Mouse (Mus musculus): ENCODE measurements around the gene E130116L18Rik. TPM values are rescaled to one million over a fixed set of nuclear protein-coding genes. Genes with fewer than 3 reads are reported as not detected.
"Not testable (repeated sequence)": the region's sequence is repeated elsewhere in the genome, so short reads cannot be mapped to it uniquely, and the experiment has no call there.

E130116L18Rik gene
- polyA plus RNA-seq, 1 experiment from 2014 or later: not detected

DNA sequence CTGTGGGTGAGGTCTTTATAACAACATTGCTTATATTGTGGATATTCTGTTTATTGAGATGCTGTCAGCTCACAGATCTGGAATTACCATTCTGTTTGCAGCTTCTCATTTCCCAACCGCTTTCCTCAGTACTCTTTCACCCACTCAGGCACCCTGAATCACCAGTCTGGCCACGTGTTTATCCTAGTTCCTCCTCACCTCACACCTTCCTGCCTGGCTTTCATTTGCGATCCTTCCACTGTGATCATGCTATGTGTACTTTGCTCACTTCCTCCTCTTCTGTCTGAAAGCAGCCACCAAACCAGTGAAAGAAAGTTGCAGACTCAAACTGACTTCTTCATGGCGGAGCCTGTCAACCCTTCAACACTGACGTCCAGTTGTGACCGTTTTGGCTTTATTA, 20.1 kb upstream of the E130116L18Rik start:
- Histone ChIP-seq H3K9ac (no peak overlapping the region), H3K36me3 (peaks cover 12% of the 10 kb centered on the region; the same call in 1 of the 2 replicates), H3K4me2 (replicated peaks) (no peak overlapping the region), H3K27ac (no peak overlapping the region), H3K9me3 (no peaks in the 10 kb centered on the region), H3K27me3 (no peaks in the 10 kb centered on the region), H3K4me3 (no peak overlapping the region), H3K4me1 (no peaks in the 10 kb centered on the region)
- 93% methylated on average over 6 of the region's 6 CpGs for WGBS
- no peak for ATAC-seq (ENCODE audit: insufficient number of reproducible peaks, insufficient read depth, low FRiP score, low TSS enrichment)

DNA sequence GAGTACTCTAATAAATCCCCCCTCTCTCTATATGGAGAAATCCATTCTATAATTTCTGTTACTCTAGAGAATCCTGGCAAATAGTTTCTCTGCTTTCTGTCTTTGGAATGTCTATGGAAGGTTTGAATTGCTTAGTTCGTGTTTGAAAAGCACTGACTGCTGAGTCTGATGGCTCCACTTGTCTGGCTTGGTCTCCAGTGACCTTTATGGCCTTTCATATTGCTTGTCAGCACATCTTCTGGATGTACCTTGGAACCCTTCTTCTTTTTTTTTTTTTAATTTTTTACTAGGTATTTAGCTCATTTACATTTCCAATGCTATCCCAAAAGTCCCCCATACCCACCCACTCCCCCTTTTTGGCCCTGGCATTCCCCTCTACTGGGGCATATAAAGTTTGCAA, 1.4 kb upstream of the E130116L18Rik start:
- not testable (repeated sequence) for H3K27me3 ChIP-seq; H3K4me1 ChIP-seq; H3K9me3 ChIP-seq; H3K27ac ChIP-seq; H3K9ac ChIP-seq; H3K36me3 ChIP-seq; H3K4me3 ChIP-seq; ATAC-seq (ENCODE audit: insufficient number of reproducible peaks, insufficient read depth, low FRiP score, low TSS enrichment)
- WGBS: 86% methylated on average over 1 of the region's 1 CpGs
- peak overlapping the region; percentile 61; the same call in 1 of the 2 replicates for H3K4me2 ChIP-seq (replicated peaks)

DNA sequence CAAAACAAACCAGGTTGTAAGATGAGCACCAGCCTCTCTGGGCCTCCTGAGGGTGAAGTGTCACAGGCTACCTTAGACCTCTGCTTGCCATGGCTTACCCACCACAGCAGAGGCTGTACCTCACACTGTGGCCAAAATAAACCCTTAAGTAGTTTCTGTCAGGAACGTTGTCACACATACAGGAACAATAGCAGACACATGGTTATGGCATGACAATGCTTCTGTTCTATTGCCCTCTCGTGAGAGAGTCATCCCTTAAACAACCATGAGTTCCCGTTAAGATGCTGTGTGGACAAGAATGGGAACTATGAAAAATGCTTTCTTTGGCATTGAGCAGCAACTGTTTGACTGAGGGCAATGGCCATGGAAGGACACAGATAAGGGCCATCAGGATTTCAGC, 1.3 kb downstream of the E130116L18Rik start, which contains the start of gene Galnt11:
TSS of gene Galnt11 (plus strand) at position 301 of the 400 bp plus-strand sequence.
- Histone ChIP-seq H3K36me3 (no peaks in the 10 kb centered on the region), H3K4me3 (peak within 1 kb of the TSS; percentile 78), H3K27ac (peak within 1 kb of the TSS; percentile 92), H3K4me2 (replicated peaks) (peak within 1 kb of the TSS; percentile 61), H3K9ac (peak within 1 kb of the TSS; percentile 87), H3K4me1 (peaks cover 8% of the 10 kb centered on the region; the same call in 1 of the 2 replicates), H3K27me3 (no peaks in the 10 kb centered on the region), H3K9me3 (no peaks in the 10 kb centered on the region)
- no peak for ATAC-seq (ENCODE audit: insufficient number of reproducible peaks, insufficient read depth, low FRiP score, low TSS enrichment)
- 91% methylated on average over 3 of the region's 3 CpGs for WGBS

DNA sequence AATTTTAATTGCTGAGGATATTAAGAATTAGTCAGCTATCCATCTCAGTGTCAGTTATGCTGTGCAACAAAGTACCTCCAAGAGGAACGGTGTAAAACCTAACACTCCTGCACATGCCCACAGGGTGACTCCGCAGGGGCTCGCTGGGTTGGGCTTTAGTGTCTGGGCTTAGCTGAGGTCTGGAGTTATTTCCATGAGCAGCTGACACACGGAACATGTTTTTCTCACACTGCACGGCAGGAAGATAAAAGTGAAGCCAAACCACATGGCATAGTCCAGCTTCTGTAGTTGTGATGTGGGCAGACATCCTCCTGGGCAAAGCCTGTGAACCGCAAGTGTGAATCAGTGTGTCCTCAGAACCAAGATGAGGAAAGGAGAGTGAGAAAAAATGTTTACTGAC, 7.9 kb downstream of the E130116L18Rik start:
- no peaks in the 10 kb centered on the region for H3K36me3 ChIP-seq
- H3K4me3 ChIP-seq: no peak overlapping the region
- H3K9me3 ChIP-seq: no peaks in the 10 kb centered on the region
- no peak for ATAC-seq (ENCODE audit: insufficient number of reproducible peaks, insufficient read depth, low FRiP score, low TSS enrichment)
- WGBS: 82% methylated on average over 6 of the region's 6 CpGs
- no peak overlapping the region for H3K4me2 ChIP-seq (replicated peaks)
- H3K4me1 ChIP-seq: no peaks in the 10 kb centered on the region
- no peak overlapping the region for H3K9ac ChIP-seq
- H3K27ac ChIP-seq: no peak overlapping the region
- H3K27me3 ChIP-seq: no peaks in the 10 kb centered on the region

DNA sequence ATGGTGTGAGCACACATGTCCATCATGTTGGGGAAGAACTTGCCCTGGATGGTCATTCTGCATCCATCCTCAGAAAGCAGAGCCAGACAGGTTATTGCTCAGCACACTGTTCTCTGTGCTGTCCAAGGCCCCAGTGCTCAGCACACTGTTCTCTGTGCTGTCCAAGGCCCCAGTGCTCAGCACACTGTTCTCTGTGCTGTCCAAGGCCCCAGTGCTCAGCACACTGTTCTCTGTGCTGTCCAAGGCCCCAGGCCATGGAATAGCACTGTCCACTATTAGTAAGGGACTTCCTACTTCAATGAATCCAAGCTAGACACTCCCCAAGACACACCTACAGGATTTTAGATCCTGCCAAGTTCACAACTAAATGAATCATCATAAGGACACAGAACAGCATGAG, 9.7 kb downstream of the E130116L18Rik start:
- not testable (repeated sequence) for H3K9ac ChIP-seq; H3K36me3 ChIP-seq; H3K4me3 ChIP-seq; H3K4me2 ChIP-seq (replicated peaks); ATAC-seq (ENCODE audit: insufficient number of reproducible peaks, insufficient read depth, low FRiP score, low TSS enrichment); H3K27me3 ChIP-seq; H3K4me1 ChIP-seq; H3K27ac ChIP-seq; H3K9me3 ChIP-seq

DNA sequence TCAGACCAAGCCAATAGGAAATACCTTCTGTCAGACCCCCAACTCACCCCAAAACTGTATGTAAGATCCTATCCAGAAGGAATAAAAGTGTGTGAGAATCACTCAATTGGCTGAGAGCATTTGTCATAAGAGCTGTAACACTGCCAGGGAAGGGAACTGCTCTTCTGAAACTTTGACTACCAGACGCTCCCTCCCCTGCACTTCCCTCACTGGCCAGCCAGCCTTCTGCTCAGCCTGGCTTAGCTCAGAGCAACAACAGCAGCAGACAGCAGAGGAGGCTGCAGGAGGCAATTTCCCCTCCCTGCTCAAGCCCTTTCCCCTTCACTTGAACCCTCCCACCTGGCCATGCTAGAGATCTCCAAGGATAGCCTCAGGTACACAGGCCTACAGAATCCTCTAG, 11.1 kb downstream of the E130116L18Rik start:
- no peak overlapping the region for H3K9ac ChIP-seq

DNA sequence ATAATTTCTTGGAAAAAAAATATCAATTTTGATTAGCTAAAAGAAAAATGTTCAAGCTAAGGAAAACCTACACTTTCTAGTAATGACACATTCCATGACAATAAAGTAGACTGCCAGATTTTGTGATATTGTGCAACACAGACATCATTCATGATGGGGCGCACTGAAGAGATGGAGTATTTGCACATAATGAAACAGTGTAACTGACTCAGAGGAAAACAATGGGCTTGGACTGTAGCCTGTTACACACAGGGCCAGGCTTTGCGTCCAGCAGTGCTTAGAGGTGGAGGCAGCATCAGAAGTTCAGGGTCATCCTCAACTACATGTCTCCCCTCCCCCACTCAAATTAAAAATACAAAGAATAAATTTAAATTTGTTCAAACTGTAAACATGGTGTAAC, 32.4 kb downstream of the E130116L18Rik start:
- H3K4me2 ChIP-seq (replicated peaks): no peak overlapping the region
- ATAC-seq (ENCODE audit: insufficient number of reproducible peaks, insufficient read depth, low FRiP score, low TSS enrichment): no peak
- H3K9me3 ChIP-seq: no peaks in the 10 kb centered on the region
- 0 out of 2 replicates have a peak, but pooled peaks cover 12% of the 10 kb centered on the region for H3K4me1 ChIP-seq
- no peaks in the 10 kb centered on the region for H3K27me3 ChIP-seq
- no peak overlapping the region for H3K9ac ChIP-seq
- no peak overlapping the region for H3K27ac ChIP-seq
- WGBS: 82% methylated on average over 2 of the region's 2 CpGs
- H3K36me3 ChIP-seq: no peaks in the 10 kb centered on the region
- H3K4me3 ChIP-seq: no peak overlapping the region

More for the DNA sequence above, 11.1 kb downstream of the E130116L18Rik start:
- H3K36me3 ChIP-seq: no peaks in the 10 kb centered on the region
- H3K27me3 ChIP-seq: no peaks in the 10 kb centered on the region
- H3K4me1 ChIP-seq: no peaks in the 10 kb centered on the region
- 100% methylated on average over 1 of the region's 1 CpGs for WGBS
- H3K4me2 ChIP-seq (replicated peaks): no peak overlapping the region
- ATAC-seq (ENCODE audit: insufficient number of reproducible peaks, insufficient read depth, low FRiP score, low TSS enrichment): no peak
- no peaks in the 10 kb centered on the region for H3K9me3 ChIP-seq
- no peak overlapping the region for H3K27ac ChIP-seq
- no peak overlapping the region for H3K4me3 ChIP-seq

DNA sequence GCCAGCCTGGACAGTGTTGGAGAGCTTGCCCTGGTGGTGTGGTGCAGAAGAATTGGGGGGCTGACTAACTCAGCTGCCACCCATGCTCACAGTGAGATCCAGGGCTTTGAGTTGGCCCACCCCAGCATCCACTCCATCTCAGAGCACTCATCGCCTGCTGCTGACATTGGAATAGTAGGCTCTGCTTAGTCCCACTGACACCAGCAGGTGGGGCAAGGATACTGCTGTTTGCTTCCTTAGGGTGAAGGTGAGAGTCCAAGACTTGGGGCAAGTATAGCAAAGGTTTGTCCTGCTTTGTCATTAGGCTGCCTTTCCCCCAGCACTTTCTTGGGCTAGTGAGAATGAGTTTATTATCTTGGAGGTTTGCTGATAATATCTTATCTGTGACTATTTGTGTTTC, 34.2 kb downstream of the E130116L18Rik start:
- no peaks in the 10 kb centered on the region for H3K27me3 ChIP-seq
- H3K27ac ChIP-seq: no peak overlapping the region
- no peak for ATAC-seq (ENCODE audit: insufficient number of reproducible peaks, insufficient read depth, low FRiP score, low TSS enrichment)
- H3K4me3 ChIP-seq: no peak overlapping the region
- 0 out of 2 replicates have a peak, but pooled peaks cover 12% of the 10 kb centered on the region for H3K4me1 ChIP-seq
- H3K9me3 ChIP-seq: no peaks in the 10 kb centered on the region
- no peak overlapping the region for H3K9ac ChIP-seq
- H3K4me2 ChIP-seq (replicated peaks): no peak overlapping the region
- no peaks in the 10 kb centered on the region for H3K36me3 ChIP-seq
- 50% methylated on average over 1 of the region's 1 CpGs for WGBS

DNA sequence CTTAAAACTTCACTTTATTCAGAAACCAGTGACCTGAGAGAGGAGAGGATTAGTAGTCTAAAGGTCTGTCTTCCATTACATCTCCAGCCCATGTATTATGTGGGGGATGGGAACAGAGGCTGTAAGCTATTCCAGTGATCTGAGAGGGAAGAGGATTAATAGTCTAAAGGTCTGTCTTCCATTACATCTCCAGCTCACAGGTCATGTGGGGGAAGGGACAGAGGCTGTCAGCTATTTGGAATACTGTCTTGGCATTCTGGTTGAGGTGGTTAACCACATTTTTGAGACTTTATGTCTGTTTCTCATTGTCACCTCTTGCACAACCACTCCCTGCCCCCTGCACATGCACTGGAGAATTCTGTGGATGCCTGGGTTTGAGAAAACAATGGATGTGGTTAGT, 35.2 kb downstream of the E130116L18Rik start:
- H3K27me3 ChIP-seq: no peaks in the 10 kb centered on the region
- H3K36me3 ChIP-seq: no peaks in the 10 kb centered on the region
- no peaks in the 10 kb centered on the region for H3K9me3 ChIP-seq
- no peak overlapping the region for H3K27ac ChIP-seq
- no peak overlapping the region for H3K4me2 ChIP-seq (replicated peaks)
- 0 out of 2 replicates have a peak, but pooled peaks cover 12% of the 10 kb centered on the region for H3K4me1 ChIP-seq
- no peak overlapping the region for H3K4me3 ChIP-seq
- H3K9ac ChIP-seq: no peak overlapping the region
- no peak for ATAC-seq (ENCODE audit: insufficient number of reproducible peaks, insufficient read depth, low FRiP score, low TSS enrichment)

DNA sequence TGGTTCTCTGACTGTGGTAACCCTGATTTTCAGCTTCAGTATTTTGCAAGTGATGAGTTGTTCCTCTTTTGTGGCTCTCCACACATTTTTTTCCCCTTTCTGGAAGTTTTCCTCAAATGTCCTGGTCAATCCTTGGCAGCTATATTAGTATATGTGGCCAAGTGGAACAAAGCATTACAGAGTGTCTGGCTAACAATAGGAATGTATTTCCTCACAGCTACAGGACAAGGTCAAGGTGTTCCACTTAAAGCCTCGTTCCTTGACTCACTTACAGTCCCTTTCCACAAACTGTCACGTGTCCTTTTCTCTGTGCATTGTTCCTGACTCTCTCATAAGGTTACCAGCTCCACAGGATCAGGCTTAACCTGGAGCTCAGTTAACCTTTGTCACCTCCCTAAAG, 38.4 kb downstream of the E130116L18Rik start:
- no peak for ATAC-seq (ENCODE audit: insufficient number of reproducible peaks, insufficient read depth, low FRiP score, low TSS enrichment)

DNA sequence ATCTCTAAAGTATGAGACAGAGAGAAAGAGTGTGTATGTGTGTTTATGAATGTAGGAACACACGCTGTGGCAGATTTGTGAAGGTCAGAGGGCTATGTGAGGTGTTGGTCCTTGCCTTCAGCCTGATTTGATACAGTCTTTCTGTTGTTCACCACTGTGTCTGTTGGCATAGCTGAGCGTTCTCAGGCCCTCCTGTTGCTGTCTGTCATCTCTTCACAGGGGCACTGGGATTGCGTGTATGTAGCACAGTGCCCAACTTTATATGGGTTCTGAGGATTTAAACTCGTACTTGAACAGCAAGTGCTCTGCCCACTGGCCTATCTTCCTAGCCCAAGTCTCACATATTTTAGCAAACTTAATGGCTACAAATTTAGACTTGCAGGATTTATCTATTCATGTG, 39.4 kb downstream of the E130116L18Rik start:
- H3K27me3 ChIP-seq: no peaks in the 10 kb centered on the region
- H3K4me3 ChIP-seq: no peak overlapping the region
- 73% methylated on average over 4 of the region's 4 CpGs for WGBS
- no peaks in the 10 kb centered on the region for H3K36me3 ChIP-seq
- ATAC-seq (ENCODE audit: insufficient number of reproducible peaks, insufficient read depth, low FRiP score, low TSS enrichment): no peak
- no peak overlapping the region for H3K9ac ChIP-seq
- H3K27ac ChIP-seq: no peak overlapping the region
- H3K4me1 ChIP-seq: peaks cover 14% of the 10 kb centered on the region; the same call in 1 of the 2 replicates
- H3K4me2 ChIP-seq (replicated peaks): no peak overlapping the region
- no peaks in the 10 kb centered on the region for H3K9me3 ChIP-seq

More for the DNA sequence above, 38.4 kb downstream of the E130116L18Rik start:
- 56% methylated on average over 2 of the region's 2 CpGs for WGBS
- H3K9ac ChIP-seq: no peak overlapping the region
- H3K4me1 ChIP-seq: peaks cover 16% of the 10 kb centered on the region; the same call in 1 of the 2 replicates
- H3K4me3 ChIP-seq: no peak overlapping the region
- no peaks in the 10 kb centered on the region for H3K36me3 ChIP-seq
- H3K27me3 ChIP-seq: no peaks in the 10 kb centered on the region
- no peak overlapping the region for H3K27ac ChIP-seq
- no peaks in the 10 kb centered on the region for H3K9me3 ChIP-seq
- no peak overlapping the region for H3K4me2 ChIP-seq (replicated peaks)

DNA sequence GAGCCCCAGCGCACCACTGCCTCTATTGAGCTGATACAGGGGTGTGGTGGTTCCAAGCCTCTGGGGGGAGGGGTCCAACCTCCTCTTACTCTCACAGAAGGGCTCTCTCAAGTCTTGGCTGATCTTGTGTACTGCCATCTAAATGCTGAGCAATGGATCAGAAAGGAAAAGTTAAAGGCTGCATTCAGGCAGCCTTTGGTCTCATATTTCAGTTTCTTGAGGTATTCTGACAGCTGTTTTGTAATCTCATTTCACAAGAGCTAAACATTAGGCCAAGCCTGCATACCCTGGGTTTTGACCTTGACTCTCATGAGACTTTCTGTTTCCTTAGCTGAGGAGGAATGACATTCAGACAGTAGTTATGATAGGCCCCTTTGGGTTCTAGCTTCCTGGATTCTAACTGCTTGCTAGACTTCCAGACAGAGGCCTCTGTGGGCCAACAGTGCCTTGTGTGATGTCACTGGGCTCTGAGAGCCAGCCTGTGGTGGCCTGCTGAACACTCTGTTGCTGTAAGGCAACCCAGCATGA, 41.9 kb downstream of the E130116L18Rik start, which contains the start of gene Galntl5:
TSS of gene Galntl5 (plus strand) at position 457 of the 528 bp plus-strand sequence.
- H3K27ac ChIP-seq: 0 out of 2 replicates have a peak within 1 kb of the TSS, but pooled peaks have one; percentile 23
- no peaks in the 10 kb centered on the region for H3K27me3 ChIP-seq
- no peak within 1 kb of the TSS for H3K9ac ChIP-seq
- peaks cover 4% of the 10 kb centered on the region; the same call in 1 of the 2 replicates for H3K4me1 ChIP-seq
- no peak within 1 kb of the TSS for H3K4me2 ChIP-seq (replicated peaks)
- WGBS: 79% methylated on average over 1 of the region's 1 CpGs
- H3K36me3 ChIP-seq: no peaks in the 10 kb centered on the region
- no peak for ATAC-seq (ENCODE audit: insufficient number of reproducible peaks, insufficient read depth, low FRiP score, low TSS enrichment)
- H3K4me3 ChIP-seq: no peak within 1 kb of the TSS
- H3K9me3 ChIP-seq: no peaks in the 10 kb centered on the region

Measured in embryonic facial prominence, embryonic 12.5 days (tissue).